Mouse (Mus musculus) ES-Bruce4 (cell line): Measurements from ENCODE around the gene Trappc2l.
A peak's percentile ranks its signal among the peaks of the same experiment; 100 is the strongest.

ENCODE experiments used
- CTCF ChIP-seq: IDR thresholded peaks from one replicate; pipeline ENCODE4 v1.8.1; 2011; ENCODE audit warnings: low read depth, low read length
- EP300 ChIP-seq: IDR thresholded peaks from 2 replicates; pipeline ENCODE4 v1.6.1; 2011; ENCODE audit warnings: low read depth, low read length; ENCODE audit not compliant: insufficient read depth
- POLR2A ChIP-seq: IDR thresholded peaks from one replicate; pipeline ENCODE4 v1.8.1; 2011; ENCODE audit warnings: low read length; ENCODE audit not compliant: insufficient read depth

DNA sequence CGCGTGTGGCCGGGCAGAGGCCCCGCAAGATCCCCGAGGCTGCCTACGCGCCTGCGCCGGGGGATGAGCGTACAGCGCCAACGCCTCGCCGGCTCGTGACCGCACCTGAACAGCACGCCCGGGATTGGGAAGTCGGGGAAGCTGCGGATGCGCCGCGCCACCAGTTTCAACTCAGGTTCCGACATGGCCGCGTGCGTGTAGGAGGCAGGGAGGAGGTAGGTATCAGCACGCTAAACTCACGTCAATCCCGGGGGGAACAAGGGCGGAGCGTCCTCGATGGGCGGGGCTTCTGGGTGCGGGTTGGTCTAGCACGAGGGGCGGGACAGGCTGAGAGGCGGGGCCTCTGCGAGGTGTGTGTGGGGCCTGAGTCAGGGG lies 34.8 kb upstream of the Trappc2l start, which contains the start of gene Aprt:
- TF ChIP-seq CTCF (no peak), EP300 (peak; percentile 49; the same call in 1 of the 2 replicates), POLR2A (peak; percentile 93)
